Mouse (Mus musculus): ENCODE results near the gene Tln1. TPM values are rescaled to one million over a fixed set of nuclear protein-coding genes. Genes with fewer than 3 reads are reported as not detected.

Tln1 gene
- polyA plus RNA-seq, 1 experiment from 2014 or later, result 64.6 TPM

DNA sequence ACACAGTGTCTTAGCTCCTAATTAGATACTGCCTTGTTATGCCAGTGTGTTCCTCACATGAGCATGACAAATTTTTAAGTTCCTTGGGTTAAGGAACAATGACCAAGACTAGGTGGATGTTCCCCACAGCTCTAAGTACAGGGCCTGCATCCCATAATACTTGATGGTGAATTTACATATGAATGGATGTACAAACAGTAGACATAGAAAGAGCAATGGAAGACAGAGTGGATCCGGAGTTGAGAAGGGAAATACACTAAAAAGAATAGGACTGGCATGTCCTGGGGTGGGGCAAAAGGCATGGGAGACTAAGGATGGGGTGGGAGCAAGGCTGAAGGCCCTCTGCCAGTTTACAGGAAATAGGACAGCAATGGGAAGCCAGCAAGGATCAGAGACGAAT is 12.9 kb upstream of the Tln1 start:
- Histone ChIP-seq H3K27ac (replicated peaks) (no peak overlapping the region), H3K4me2 (replicated peaks) (peak overlapping the region; percentile 96), H3K27me3 (no peaks in the 10 kb centered on the region), H3K9me3 (no peaks in the 10 kb centered on the region), H3K4me3 (peak overlapping the region; percentile 8; the same call in 1 of the 2 replicates), H3K4me1 (peaks cover 45% of the 10 kb centered on the region), H3K9ac (replicated peaks) (no peak overlapping the region), H3K36me3 (peaks cover 34% of the 10 kb centered on the region)
- WGBS, result 65% methylated on average over 2 of the region's 2 CpGs
- no peak for ATAC-seq (ENCODE audit: low FRiP score, low read depth)

DNA sequence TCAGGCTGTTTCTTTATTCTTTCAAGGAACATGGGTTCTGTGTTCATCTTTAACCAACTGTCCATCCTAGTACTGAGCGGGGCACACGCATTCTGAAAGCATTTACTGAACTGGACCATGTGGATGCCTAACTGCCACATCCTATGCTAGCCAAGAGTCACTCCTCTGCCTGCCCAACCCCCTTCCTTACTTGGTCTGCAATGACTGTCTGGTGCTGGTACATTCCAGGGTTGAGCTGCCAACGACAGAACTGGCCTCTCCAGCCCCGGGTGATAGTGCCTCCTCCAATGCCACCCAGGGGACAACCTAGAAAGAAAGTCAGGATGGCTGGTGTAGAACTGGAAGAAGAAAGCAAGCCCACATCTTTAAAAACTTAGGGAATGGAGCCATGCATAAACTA is 11.1 kb upstream of the Tln1 start:
- no peak overlapping the region for H3K4me2 ChIP-seq (replicated peaks)
- no peaks in the 10 kb centered on the region for H3K27me3 ChIP-seq
- WGBS, result 94% methylated on average over 4 of the region's 4 CpGs
- H3K4me3 ChIP-seq, result no peak overlapping the region
- H3K27ac ChIP-seq (replicated peaks), result no peak overlapping the region
- peaks cover 50% of the 10 kb centered on the region for H3K36me3 ChIP-seq
- H3K4me1 ChIP-seq, result peaks cover 35% of the 10 kb centered on the region
- no peak overlapping the region for H3K9ac ChIP-seq (replicated peaks)
- H3K9me3 ChIP-seq, result no peaks in the 10 kb centered on the region
- no peak for ATAC-seq (ENCODE audit: low FRiP score, low read depth)

DNA sequence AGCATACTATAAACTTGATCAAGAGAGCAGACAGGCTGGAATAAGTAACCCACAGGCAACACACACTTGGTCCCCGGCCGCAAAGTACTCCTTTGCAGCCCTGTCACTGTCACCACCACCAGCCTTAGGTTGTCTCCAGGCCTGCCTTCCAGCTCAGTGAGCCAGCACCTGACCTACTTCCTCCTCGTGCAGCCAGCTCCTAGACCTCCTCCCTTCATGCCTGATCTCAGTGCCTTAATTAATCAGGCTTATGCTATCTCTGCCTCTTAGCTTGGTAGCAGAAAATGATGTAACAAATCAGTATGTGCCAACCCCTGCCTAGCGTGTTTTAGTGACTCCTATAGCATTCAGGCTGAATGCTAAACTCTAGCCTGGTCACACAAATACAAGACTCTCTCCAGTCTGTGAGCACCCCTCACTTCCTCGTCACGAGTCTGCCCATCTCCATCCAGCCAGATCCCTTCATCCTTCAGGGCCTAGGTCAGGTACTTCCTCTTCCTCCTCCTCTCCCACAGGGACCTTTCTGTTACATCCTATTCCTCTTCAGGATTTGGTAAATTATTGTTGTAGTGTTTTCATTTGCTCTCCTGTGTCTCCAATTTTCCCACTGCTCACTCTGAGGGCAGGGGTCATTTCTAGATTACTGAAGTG is 9.0 kb upstream of the Tln1 start:
- Histone ChIP-seq H3K4me3 (no peak overlapping the region), H3K27ac (replicated peaks) (no peak overlapping the region), H3K4me1 (peaks cover 18% of the 10 kb centered on the region), H3K27me3 (no peaks in the 10 kb centered on the region), H3K36me3 (peaks cover 71% of the 10 kb centered on the region), H3K4me2 (replicated peaks) (no peak overlapping the region), H3K9ac (replicated peaks) (no peak overlapping the region), H3K9me3 (no peaks in the 10 kb centered on the region)
- no peak for ATAC-seq (ENCODE audit: low FRiP score, low read depth)
- WGBS, result 90% methylated on average over 6 of the region's 6 CpGs

DNA sequence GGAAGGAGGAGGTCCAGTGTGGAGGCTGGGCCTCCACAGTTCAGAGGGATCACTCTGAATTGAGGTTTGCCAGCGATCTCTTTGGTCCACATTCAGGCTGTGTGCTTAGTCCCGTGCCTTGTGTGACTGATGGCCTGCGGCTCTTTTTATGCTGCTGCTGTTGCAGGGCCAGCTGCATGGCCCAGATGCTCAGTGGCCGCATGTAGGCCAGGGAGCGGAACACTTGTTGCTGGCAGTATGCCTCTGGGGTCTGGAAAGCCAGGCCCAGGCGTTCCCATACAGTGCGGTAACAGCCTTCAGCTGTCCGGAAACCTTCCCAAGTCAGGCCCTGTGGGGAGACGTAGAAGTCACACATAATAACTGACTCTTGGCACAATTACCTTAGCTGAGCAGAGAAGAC is 4.6 kb upstream of the Tln1 start:
- Histone ChIP-seq H3K4me2 (replicated peaks) (no peak overlapping the region), H3K9me3 (no peaks in the 10 kb centered on the region), H3K27ac (replicated peaks) (no peak overlapping the region), H3K4me3 (no peak overlapping the region), H3K36me3 (peaks cover 76% of the 10 kb centered on the region), H3K9ac (replicated peaks) (no peak overlapping the region), H3K4me1 (peaks cover 14% of the 10 kb centered on the region), H3K27me3 (no peaks in the 10 kb centered on the region)
- no peak for ATAC-seq (ENCODE audit: low FRiP score, low read depth)
- WGBS, result 95% methylated on average over 9 of the region's 9 CpGs

DNA sequence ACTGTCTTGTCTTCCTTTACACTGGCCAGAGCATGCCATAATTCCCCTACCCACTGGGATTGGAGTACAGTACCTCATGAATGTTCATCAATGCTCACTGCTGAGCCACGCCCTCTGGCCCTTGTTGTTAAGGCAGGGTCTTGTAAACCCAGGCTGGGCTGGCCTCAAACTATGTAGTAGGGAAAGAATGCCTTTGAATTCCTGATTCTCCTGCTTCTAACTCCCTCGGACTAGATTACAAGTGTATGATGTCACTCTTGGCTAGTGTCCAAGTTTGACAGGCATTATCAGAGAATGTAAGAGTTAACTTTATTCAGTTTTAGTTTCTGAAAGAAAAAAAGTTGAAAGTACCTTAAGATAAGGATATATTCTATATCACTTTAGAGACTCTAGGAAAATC is 1.7 kb upstream of the Tln1 start:
- Histone ChIP-seq H3K9ac (replicated peaks) (no peak overlapping the region), H3K9me3 (no peaks in the 10 kb centered on the region), H3K36me3 (peaks cover 47% of the 10 kb centered on the region), H3K4me1 (peaks cover 37% of the 10 kb centered on the region), H3K27ac (replicated peaks) (no peak overlapping the region), H3K27me3 (no peaks in the 10 kb centered on the region), H3K4me3 (no peak overlapping the region), H3K4me2 (replicated peaks) (no peak overlapping the region)
- no peak for ATAC-seq (ENCODE audit: low FRiP score, low read depth)
- 67% methylated on average over 2 of the region's 2 CpGs for WGBS

DNA sequence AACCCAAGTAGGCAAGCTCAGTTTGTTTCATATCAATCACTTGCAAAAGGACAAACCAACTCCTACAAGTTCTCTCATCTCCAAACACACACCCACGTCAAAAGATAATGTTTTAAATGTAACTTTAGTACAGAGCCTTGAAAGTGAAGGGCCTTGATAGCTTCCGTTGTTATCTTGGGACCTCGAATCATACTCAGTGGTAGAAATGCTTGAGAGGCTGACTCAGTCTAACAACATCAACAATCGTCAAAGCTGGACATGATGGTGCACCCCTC is 1.0 kb upstream of the Tln1 start:
- H3K36me3 ChIP-seq, result peaks cover 40% of the 10 kb centered on the region
- H3K4me2 ChIP-seq (replicated peaks), result peak overlapping the region; percentile 87
- no peaks in the 10 kb centered on the region for H3K9me3 ChIP-seq
- ATAC-seq (ENCODE audit: low FRiP score, low read depth), result no peak
- 83% methylated on average over 4 of the region's 4 CpGs for WGBS
- H3K9ac ChIP-seq (replicated peaks), result peak overlapping the region; percentile 93; the same call in 1 of the 2 replicates
- H3K27me3 ChIP-seq, result no peaks in the 10 kb centered on the region
- H3K27ac ChIP-seq (replicated peaks), result no peak overlapping the region
- H3K4me3 ChIP-seq, result peak overlapping the region; percentile 92
- H3K4me1 ChIP-seq, result peaks cover 43% of the 10 kb centered on the region

DNA sequence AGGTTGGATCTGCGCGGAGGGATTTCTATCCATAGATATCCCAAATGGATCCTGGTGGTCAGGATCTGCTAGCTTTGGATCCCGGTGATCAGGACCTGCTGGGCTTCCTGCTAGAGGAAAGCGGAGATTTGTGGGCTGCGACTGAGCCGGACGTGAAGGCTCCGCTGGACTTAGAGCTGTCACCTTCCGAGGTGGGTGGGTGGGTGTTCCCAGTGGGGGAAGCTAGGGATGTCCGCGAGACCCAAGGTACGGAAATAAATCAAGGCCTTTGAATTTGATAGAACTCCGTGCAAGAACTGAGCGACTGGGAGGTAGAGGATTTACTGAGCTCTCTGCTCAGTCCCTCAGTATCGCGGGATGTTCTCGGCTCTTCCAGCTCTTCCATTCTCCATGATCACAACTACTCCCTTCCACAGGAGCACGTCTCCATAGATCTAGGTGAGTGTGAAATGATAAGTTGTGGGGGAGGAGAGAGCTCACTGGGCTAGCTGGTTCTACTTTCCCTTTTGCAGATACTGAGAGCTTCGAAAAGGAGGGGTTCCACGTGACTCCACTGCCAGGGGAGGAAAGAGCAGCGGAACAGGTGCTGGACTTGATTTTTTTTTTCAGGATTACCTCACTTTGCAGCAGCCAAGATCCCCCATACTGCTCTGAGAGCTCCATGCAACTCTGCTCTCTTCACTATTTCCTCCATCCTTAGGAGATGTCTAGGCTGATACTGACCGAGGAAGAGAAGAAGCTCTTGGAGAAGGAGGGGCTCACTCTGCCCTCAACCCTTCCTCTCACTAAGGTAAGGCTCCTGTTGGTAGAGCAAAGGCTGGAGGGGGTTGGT is 494 bp upstream of the Tln1 start:
- WGBS, result 8% methylated on average over 22 of the region's 22 CpGs
- Histone ChIP-seq H3K4me3 (peak overlapping the region; percentile 92), H3K9me3 (no peaks in the 10 kb centered on the region), H3K27ac (replicated peaks) (peak overlapping the region; percentile 98), H3K9ac (replicated peaks) (peak overlapping the region; percentile 93), H3K36me3 (peaks cover 35% of the 10 kb centered on the region), H3K4me2 (replicated peaks) (peak overlapping the region; percentile 87), H3K4me1 (peaks cover 48% of the 10 kb centered on the region), H3K27me3 (no peaks in the 10 kb centered on the region)
- peak; percentile 20 for ATAC-seq (ENCODE audit: low FRiP score, low read depth)

DNA sequence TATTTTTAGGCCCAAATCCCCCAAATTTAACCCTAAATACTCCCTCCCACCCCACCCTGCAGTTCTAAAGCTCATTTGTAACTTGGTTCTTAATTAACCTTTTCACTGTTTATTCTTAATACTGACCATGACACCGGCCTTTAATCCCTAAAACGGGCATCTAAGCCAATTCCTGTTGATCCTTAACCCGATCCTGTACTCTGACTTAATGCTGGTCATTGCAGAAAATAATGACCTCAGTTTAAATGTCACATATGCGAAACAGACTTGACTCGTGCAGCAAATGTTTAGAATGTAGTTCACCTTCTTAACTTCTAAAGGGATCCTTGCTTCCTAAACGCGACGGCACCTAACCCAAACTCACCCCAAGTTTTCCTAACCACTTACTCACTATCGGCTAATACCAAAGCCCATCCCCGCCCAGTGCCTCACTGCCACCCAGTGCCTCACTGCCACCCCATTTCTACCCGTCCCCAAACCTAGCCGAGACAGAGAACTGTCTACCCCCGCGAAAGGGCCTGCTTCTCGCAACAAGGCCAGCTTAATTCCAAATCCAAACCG is 975 bp downstream of the Tln1 start:
- Histone ChIP-seq H3K27me3 (no peaks in the 10 kb centered on the region), H3K4me1 (peaks cover 49% of the 10 kb centered on the region)

DNA sequence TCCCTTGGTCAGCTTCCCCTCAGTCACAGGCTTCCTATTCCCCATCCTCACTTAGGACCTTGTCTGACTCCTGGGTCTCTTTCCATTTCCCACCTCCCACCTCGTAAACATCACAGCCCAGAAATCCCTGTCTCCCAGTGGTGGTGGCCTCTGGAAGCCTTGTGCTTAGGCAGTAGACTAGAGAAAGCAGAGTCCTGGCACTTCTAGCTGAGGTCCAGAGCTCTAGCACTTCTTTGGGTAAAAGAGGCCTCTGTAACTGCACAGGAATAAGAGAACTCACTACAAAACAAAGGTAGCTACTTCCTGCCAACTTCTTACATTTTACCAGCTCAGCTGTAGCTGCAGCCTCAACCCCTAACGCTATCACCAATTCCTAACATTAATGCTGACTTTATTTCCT is 1.5 kb downstream of the Tln1 start:
- Histone ChIP-seq H3K4me3 (peak overlapping the region; percentile 92), H3K4me2 (replicated peaks) (peak overlapping the region; percentile 87), H3K4me1 (peaks cover 49% of the 10 kb centered on the region), H3K9ac (replicated peaks) (peak overlapping the region; percentile 93), H3K36me3 (peaks cover 23% of the 10 kb centered on the region), H3K27me3 (no peaks in the 10 kb centered on the region), H3K9me3 (no peaks in the 10 kb centered on the region), H3K27ac (replicated peaks) (no peak overlapping the region)
- WGBS, result 47% methylated on average over 2 of the region's 2 CpGs
- no peak for ATAC-seq (ENCODE audit: low FRiP score, low read depth)

More for the DNA sequence above, 975 bp downstream of the Tln1 start:
- Histone ChIP-seq H3K4me3 (peak overlapping the region; percentile 92), H3K9ac (replicated peaks) (peak overlapping the region; percentile 93), H3K9me3 (no peaks in the 10 kb centered on the region), H3K4me2 (replicated peaks) (peak overlapping the region; percentile 87), H3K27ac (replicated peaks) (peak overlapping the region; percentile 98), H3K36me3 (peaks cover 23% of the 10 kb centered on the region)
- WGBS, result 2% methylated on average over 16 of the region's 16 CpGs
- ATAC-seq (ENCODE audit: low FRiP score, low read depth), result no peak; the same call in 1 of the 2 replicates

DNA sequence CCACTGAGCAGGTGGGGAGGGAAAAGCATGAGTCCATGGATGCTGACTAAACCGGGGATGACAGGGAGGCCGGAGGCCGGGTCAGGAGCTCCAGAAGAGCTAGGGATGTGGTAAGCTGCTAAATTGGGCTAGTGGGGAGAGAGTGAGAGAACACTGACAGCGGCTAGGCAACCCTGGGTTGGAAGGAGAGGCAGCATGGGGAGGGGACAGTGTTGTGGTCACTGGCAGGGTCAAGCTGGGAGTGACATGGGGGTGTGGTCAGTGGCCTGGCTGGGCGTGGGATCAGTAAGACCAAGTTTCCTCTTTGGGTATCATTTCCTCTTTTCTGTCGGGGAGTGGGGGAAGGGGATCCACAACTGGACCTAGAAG is 2.3 kb downstream of the Tln1 start:
- peak overlapping the region; percentile 87 for H3K4me2 ChIP-seq (replicated peaks)
- peaks cover 49% of the 10 kb centered on the region for H3K4me1 ChIP-seq
- no peak overlapping the region for H3K27ac ChIP-seq (replicated peaks)
- H3K27me3 ChIP-seq, result no peaks in the 10 kb centered on the region
- ATAC-seq (ENCODE audit: low FRiP score, low read depth), result no peak
- H3K4me3 ChIP-seq, result no peak overlapping the region
- H3K9ac ChIP-seq (replicated peaks), result peak overlapping the region; percentile 28; the same call in 1 of the 2 replicates
- no peaks in the 10 kb centered on the region for H3K9me3 ChIP-seq
- WGBS, result 70% methylated on average over 5 of the region's 6 CpGs
- H3K36me3 ChIP-seq, result peaks cover 23% of the 10 kb centered on the region

DNA sequence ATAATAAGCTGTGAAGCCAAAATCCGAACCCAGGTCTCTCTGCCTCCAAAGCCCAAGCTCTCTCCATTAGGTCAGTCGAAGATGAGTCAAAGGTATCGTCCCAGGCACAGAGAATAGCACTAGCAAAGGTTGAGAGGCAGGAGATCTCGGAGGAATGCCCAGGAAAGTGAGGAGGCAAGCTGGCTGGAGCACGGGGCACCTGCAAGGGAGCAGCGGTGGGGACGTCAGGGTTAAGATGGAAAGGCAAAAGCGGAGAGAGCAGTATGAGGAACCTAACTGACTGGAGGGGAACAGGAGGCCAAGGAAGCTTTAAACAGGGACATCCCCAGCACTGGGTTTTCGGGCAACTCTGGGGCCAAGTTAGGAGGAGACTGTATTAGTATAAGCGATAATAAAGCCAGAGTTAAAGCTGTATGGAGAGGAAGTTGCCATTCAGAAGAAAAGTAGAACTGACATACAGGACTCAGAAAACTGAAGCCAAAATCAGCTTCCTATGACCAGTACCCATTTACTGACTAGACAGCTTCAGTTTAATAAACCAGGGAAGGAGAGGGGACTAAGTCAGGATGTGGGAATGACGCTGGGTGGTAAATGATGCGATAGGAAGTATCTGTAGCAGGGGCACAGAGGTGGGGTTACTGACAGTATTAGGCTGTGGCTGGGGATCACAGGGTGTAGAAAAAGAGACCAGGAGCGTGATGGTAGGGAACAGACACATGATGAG is 2.8 kb downstream of the Tln1 start:
- Histone ChIP-seq H3K27ac (replicated peaks) (no peak overlapping the region), H3K4me2 (replicated peaks) (no peak overlapping the region), H3K4me1 (peaks cover 49% of the 10 kb centered on the region), H3K27me3 (no peaks in the 10 kb centered on the region), H3K4me3 (no peak overlapping the region), H3K9ac (replicated peaks) (peak overlapping the region; percentile 28; the same call in 1 of the 2 replicates), H3K9me3 (no peaks in the 10 kb centered on the region), H3K36me3 (peaks cover 23% of the 10 kb centered on the region)
- 83% methylated on average over 13 of the region's 13 CpGs for WGBS
- no peak for ATAC-seq (ENCODE audit: low FRiP score, low read depth)

Data from midbrain, embryonic 12.5 days (tissue).